Mouse (Mus musculus) CH12.LX (cell line): Measurements from ENCODE around the gene App.

Source experiments
- BHLHE40 ChIP-seq: IDR thresholded peaks from 2 replicates; pipeline ENCODE4 v1.6.1; 2011; ENCODE audit warnings: mild to moderate bottlenecking, low read depth, low read length, improper control_type of control experiment
- CTCF ChIP-seq, 2 experiments: IDR thresholded peaks in 1 of 2; conservative IDR thresholded peaks in 1 of 2; 2 replicates each; pipeline ENCODE4 v1.5.1; 2011 to 2012; ENCODE audit warnings: low read depth in 2 of 2, low read length in 2 of 2, improper control_type of control experiment in 1 of 2, inconsistent platforms in 1 of 2, mild to moderate bottlenecking in 1 of 2, moderate library complexity in 1 of 2
- E2F4 ChIP-seq: IDR thresholded peaks from 2 replicates; pipeline ENCODE4 v1.6.1; 2011; ENCODE audit warnings: low read depth, low read length, improper control_type of control experiment; ENCODE audit not compliant: insufficient replicate concordance
- MAX ChIP-seq: IDR thresholded peaks from 2 replicates; pipeline ENCODE4 v1.6.1; 2011; ENCODE audit warnings: low read length, improper control_type of control experiment
- MXI1 ChIP-seq: IDR thresholded peaks from 2 replicates; pipeline ENCODE4 v1.6.1; 2011; ENCODE audit warnings: mild to moderate bottlenecking, low read depth, low read length, improper control_type of control experiment
- MYC ChIP-seq: IDR thresholded peaks from 2 replicates; pipeline ENCODE4 v1.6.1; 2011; ENCODE audit warnings: low read depth, mild to moderate bottlenecking, improper control_type of control experiment, low read length
- POLR2A ChIP-seq: IDR thresholded peaks from 2 replicates; pipeline ENCODE4 v1.6.1; 2011; ENCODE audit warnings: low read depth, mild to moderate bottlenecking, improper control_type of control experiment, low read length
- SMC3 ChIP-seq: IDR thresholded peaks from 2 replicates; pipeline ENCODE4 v1.6.1; 2011; ENCODE audit warnings: low read depth, low read length, improper control_type of control experiment
- UBTF ChIP-seq: IDR thresholded peaks from 2 replicates; pipeline ENCODE4 v1.6.1; 2012; ENCODE audit warnings: low read depth, mild to moderate bottlenecking, inconsistent platforms, low read length, improper control_type of control experiment, moderate library complexity
- USF1 ChIP-seq: IDR thresholded peaks from 2 replicates; pipeline ENCODE4 v1.6.1; 2014; ENCODE audit warnings: low read depth, mild to moderate bottlenecking, inconsistent platforms, low read length, improper control_type of control experiment
- USF2 ChIP-seq: conservative IDR thresholded peaks from 2 replicates; pipeline ENCODE4 v1.6.1; 2011; ENCODE audit warnings: low read depth, low read length, improper control_type of control experiment
- ZC3H11A ChIP-seq: IDR thresholded peaks from 2 replicates; pipeline ENCODE4 v1.6.1; 2012; ENCODE audit warnings: low read depth, mild to moderate bottlenecking, inconsistent platforms, low read length, improper control_type of control experiment
- ZMIZ1 ChIP-seq: IDR thresholded peaks from 2 replicates; pipeline ENCODE4 v1.6.1; 2012; ENCODE audit warnings: low read depth, mild to moderate bottlenecking, inconsistent platforms, low read length, improper control_type of control experiment

- TF ChIP-seq USF2: no peak
- TF ChIP-seq CTCF (conservative IDR thresholded peaks at IDR 0.05 in 1 of 2, IDR thresholded peaks at IDR 0.05 in 1 of 2; ENCODE audit: low read depth in 2 of 2, low read length in 2 of 2): no peak
- no peak for TF ChIP-seq UBTF
- no peak for TF ChIP-seq E2F4
- TF ChIP-seq ZMIZ1: no peak
- no peak for TF ChIP-seq MAX
- no peak for TF ChIP-seq USF1
- no peak for TF ChIP-seq POLR2A
- no peak for TF ChIP-seq SMC3
- no peak for TF ChIP-seq MYC
- no peak for TF ChIP-seq ZC3H11A
- no peak for TF ChIP-seq MXI1
- no peak for TF ChIP-seq BHLHE40
Observed at GRCm38 (mm10) chr16:85176666-85177065, 3.1 kb upstream of the App start.
